Mouse (Mus musculus): ENCODE data around the gene Trib3. TPM values are rescaled to one million over a fixed set of nuclear protein-coding genes. Genes with fewer than 3 reads are reported as not detected.

Gene Trib3
- polyA plus RNA-seq, 1 experiment from 2014 or later, result 2.3 TPM

DNA sequence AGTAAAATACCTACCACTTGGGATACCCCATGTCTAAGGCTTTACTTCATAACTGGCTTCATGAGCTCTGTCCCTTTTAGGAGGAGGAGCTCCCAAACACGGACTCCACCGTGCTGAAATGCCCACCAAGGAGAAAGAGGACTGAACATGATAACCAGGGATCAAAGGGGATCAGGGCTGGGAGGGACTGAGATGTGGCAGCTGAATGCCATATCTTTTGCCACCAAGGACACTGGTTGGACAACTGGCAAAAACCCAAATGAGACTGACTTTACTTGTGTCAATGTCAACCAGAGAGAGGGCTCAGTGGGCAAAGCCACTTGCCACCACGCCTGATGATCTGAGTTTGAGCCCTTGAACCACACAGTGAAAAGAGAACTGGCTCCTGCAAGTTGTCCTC, 19.0 kb downstream of the Trib3 start:
- no peak for DNase-seq (ENCODE audit: extremely low spot score, low spot score)
- Histone ChIP-seq H3K4me3 (no peak overlapping the region), H3K9me3 (no peaks in the 10 kb centered on the region), H3K36me3 (replicated peaks) (peaks cover 99% of the 10 kb centered on the region), H3K27ac (no peak overlapping the region), H3K27me3 (ENCODE audit: poor library complexity, severe bottlenecking) (no peaks in the 10 kb centered on the region), H3K4me1 (no peaks in the 10 kb centered on the region)
- whole genome bisulfite sequencing, result 82% methylated on average over 3 of the region's 3 CpGs

DNA sequence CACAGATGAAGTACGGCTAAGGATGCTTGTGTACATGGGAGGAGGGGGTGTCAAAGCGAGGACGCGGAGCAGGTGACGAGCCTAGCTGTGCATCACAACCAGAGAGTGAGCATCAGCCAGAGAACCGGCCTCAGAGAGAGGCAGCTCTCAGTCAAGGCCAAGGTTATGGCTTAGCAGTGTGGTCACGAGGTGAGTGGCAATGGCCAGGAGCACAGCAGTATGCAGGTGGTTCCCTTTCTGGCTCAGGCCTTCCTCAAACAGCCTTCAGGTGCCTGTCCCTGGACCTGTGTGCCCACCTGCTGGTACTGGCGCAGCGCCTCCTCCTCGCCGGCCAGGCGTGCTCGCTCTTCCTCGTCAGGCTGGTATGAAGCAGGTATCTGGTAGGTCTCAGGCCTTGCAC, 19.9 kb downstream of the Trib3 start:
- Histone ChIP-seq H3K9me3 (no peaks in the 10 kb centered on the region), H3K4me1 (no peaks in the 10 kb centered on the region), H3K27me3 (ENCODE audit: poor library complexity, severe bottlenecking) (no peaks in the 10 kb centered on the region), H3K27ac (no peak overlapping the region), H3K4me3 (no peak overlapping the region), H3K36me3 (replicated peaks) (peaks cover 100% of the 10 kb centered on the region)
- no peak for DNase-seq (ENCODE audit: extremely low spot score, low spot score)
- 96% methylated on average over 14 of the region's 14 CpGs for WGBS

- H3K36me3 ChIP-seq (replicated peaks), result peaks cover 99% of the 10 kb centered on the region
- 91% methylated on average over 6 of the region's 6 CpGs for WGBS
These were observed 21.6 kb downstream of the Trib3 start for GRCm38 (mm10) chr2:152322198-152322597.

GRCm38 (mm10) chr2:152321558-152321957, 22.3 kb downstream of the Trib3 start:
- no peak for DNase-seq (ENCODE audit: extremely low spot score, low spot score)
- Histone ChIP-seq H3K27ac (no peak overlapping the region), H3K4me1 (no peaks in the 10 kb centered on the region), H3K9me3 (no peaks in the 10 kb centered on the region), H3K4me3 (no peak overlapping the region), H3K27me3 (ENCODE audit: poor library complexity, severe bottlenecking) (no peaks in the 10 kb centered on the region), H3K36me3 (replicated peaks) (peaks cover 99% of the 10 kb centered on the region)
- WGBS, result 92% methylated on average over 5 of the region's 5 CpGs

More at GRCm38 (mm10) chr2:152322198-152322597, 21.6 kb downstream of the Trib3 start:
- Histone ChIP-seq H3K4me3 (no peak overlapping the region), H3K9me3 (no peaks in the 10 kb centered on the region), H3K27me3 (ENCODE audit: poor library complexity, severe bottlenecking) (no peaks in the 10 kb centered on the region), H3K27ac (no peak overlapping the region), H3K4me1 (no peaks in the 10 kb centered on the region)
- DNase-seq (ENCODE audit: extremely low spot score, low spot score), result no peak

- H3K27me3 ChIP-seq (ENCODE audit: poor library complexity, severe bottlenecking), result no peaks in the 10 kb centered on the region
- no peak for DNase-seq (ENCODE audit: extremely low spot score, low spot score)
- H3K36me3 ChIP-seq (replicated peaks), result peaks cover 99% of the 10 kb centered on the region
- no peaks in the 10 kb centered on the region for H3K9me3 ChIP-seq
- 89% methylated on average over 6 of the region's 6 CpGs for WGBS
- H3K27ac ChIP-seq, result no peak overlapping the region
- H3K4me3 ChIP-seq, result no peak overlapping the region
- H3K4me1 ChIP-seq, result no peaks in the 10 kb centered on the region
These were observed 26.8 kb downstream of the Trib3 start for GRCm38 (mm10) chr2:152317054-152317453.

DNA sequence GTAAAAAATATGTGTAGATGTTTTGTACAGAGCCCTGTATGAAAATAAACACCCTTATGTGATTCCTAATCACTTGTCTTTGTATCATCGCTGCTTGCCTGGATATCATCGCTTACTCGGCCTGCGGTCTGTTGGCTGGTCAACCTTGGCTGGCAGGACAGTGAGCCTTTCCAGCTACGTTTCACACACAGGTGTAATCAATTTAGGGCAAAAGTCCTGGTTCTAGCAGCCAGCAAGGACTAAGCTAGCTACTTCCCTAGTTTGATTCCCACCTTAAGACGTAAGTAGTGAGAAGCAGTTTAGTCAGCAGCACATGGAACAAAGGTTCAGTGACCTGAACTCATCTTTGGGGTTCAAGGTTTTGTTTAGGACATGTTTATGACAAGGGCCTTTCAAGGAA, 29.9 kb downstream of the Trib3 start:
- WGBS, result 90% methylated on average over 6 of the region's 6 CpGs
- no peak for DNase-seq (ENCODE audit: extremely low spot score, low spot score)
- Histone ChIP-seq H3K4me3 (no peak overlapping the region), H3K27ac (no peak overlapping the region), H3K27me3 (ENCODE audit: poor library complexity, severe bottlenecking) (no peaks in the 10 kb centered on the region), H3K9me3 (no peaks in the 10 kb centered on the region), H3K36me3 (replicated peaks) (peaks cover 99% of the 10 kb centered on the region), H3K4me1 (no peaks in the 10 kb centered on the region)

- Histone ChIP-seq H3K27ac (no peak overlapping the region), H3K36me3 (replicated peaks) (peaks cover 99% of the 10 kb centered on the region), H3K27me3 (ENCODE audit: poor library complexity, severe bottlenecking) (no peaks in the 10 kb centered on the region), H3K4me3 (no peak overlapping the region), H3K9me3 (no peaks in the 10 kb centered on the region), H3K4me1 (no peaks in the 10 kb centered on the region)
- no peak for DNase-seq (ENCODE audit: extremely low spot score, low spot score)
- WGBS, result 89% methylated on average over 7 of the region's 7 CpGs
These were observed 30.8 kb downstream of the Trib3 start for GRCm38 (mm10) chr2:152312996-152313395.

DNA sequence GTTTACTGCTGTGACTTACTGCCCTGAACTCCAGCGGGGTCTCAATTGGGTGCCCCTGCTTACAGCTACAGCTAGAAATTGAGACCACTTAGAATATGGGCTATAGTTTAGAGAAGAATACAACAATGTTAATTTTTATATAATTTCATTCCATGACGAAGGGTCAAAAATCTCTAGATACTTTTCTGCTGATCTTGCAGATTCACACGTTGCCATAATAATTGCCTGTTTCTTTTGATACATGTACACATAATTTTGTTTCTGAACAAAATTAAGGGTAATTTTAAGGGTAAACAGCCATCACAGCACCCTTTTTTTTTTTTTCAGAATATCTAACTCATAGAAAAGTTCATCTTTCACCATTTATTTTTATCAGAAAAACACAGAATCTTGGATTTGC, 36.6 kb downstream of the Trib3 start:
- H3K4me3 ChIP-seq, result no peak overlapping the region
- H3K4me1 ChIP-seq, result peaks cover 5% of the 10 kb centered on the region; the same call in 1 of the 2 replicates
- H3K36me3 ChIP-seq (replicated peaks), result peaks cover 95% of the 10 kb centered on the region
- DNase-seq (ENCODE audit: extremely low spot score, low spot score), result no peak
- no peaks in the 10 kb centered on the region for H3K9me3 ChIP-seq
- no peaks in the 10 kb centered on the region for H3K27me3 ChIP-seq (ENCODE audit: poor library complexity, severe bottlenecking)
- no peak overlapping the region for H3K27ac ChIP-seq
- 94% methylated on average over 3 of the region's 3 CpGs for WGBS

DNA sequence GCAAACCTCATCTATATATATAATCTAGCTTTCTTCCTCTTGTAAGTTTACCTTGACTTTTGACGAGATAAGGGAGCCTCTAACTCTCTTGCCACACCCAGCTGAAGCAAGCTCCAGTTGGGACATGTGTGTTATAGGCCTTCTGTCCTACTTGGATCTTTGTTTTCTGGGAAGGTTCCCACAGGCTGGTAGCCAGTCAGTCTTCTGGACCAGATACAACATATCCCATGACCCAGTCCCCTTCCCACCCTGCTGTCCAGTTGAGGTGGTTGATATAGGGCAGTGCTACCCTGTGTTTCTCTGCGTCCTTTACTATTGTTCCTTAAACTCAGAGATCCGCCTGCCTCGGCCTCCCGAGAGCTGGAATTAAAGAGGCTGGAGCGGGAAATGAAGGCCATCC, 38.4 kb downstream of the Trib3 start:
- no peaks in the 10 kb centered on the region for H3K27me3 ChIP-seq (ENCODE audit: poor library complexity, severe bottlenecking)
- peaks cover 5% of the 10 kb centered on the region; the same call in 1 of the 2 replicates for H3K4me1 ChIP-seq
- no peak for DNase-seq (ENCODE audit: extremely low spot score, low spot score)
- H3K27ac ChIP-seq, result no peak overlapping the region
- WGBS, result 94% methylated on average over 6 of the region's 6 CpGs
- no peak overlapping the region for H3K4me3 ChIP-seq
- peaks cover 84% of the 10 kb centered on the region for H3K36me3 ChIP-seq (replicated peaks)
- no peaks in the 10 kb centered on the region for H3K9me3 ChIP-seq

- no peak for DNase-seq (ENCODE audit: extremely low spot score, low spot score)
- Histone ChIP-seq H3K36me3 (replicated peaks) (peaks cover 67% of the 10 kb centered on the region), H3K4me1 (peaks cover 5% of the 10 kb centered on the region; the same call in 1 of the 2 replicates), H3K27me3 (ENCODE audit: poor library complexity, severe bottlenecking) (no peaks in the 10 kb centered on the region), H3K9me3 (no peaks in the 10 kb centered on the region), H3K4me3 (no peak overlapping the region), H3K27ac (no peak overlapping the region)
- 74% methylated on average over 5 of the region's 5 CpGs for WGBS
These were observed 40.1 kb downstream of the Trib3 start for GRCm38 (mm10) chr2:152303781-152304180.

- Histone ChIP-seq H3K27me3 (ENCODE audit: poor library complexity, severe bottlenecking) (no peaks in the 10 kb centered on the region), H3K27ac (no peak overlapping the region), H3K4me3 (no peak overlapping the region), H3K4me1 (peaks cover 5% of the 10 kb centered on the region; the same call in 1 of the 2 replicates), H3K9me3 (no peaks in the 10 kb centered on the region), H3K36me3 (replicated peaks) (peaks cover 58% of the 10 kb centered on the region)
- WGBS, result 92% methylated on average over 2 of the region's 2 CpGs
- no peak for DNase-seq (ENCODE audit: extremely low spot score, low spot score)
These were observed 41.0 kb downstream of the Trib3 start for GRCm38 (mm10) chr2:152302862-152303261.

DNA sequence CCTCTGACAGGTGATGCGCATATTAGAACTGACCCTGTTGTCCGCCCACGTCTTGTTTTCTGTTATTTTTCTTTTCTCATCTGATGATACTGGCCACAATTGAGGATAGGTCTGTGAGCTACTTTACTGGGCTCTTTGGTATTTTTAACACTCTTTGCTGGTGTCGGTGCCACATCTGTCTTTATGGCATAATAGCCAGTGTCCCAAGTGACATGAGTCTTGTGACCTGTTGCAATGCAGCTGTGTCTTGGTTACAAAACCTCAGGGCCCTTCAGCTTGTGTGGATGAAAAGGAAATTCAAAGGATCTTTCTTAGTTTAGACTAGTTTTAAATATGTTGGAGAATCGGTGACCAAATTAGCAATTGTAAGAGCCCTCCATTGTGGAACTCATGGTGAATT, 49.3 kb downstream of the Trib3 start:
- Histone ChIP-seq H3K27ac (peak overlapping the region; percentile 95; the same call in 1 of the 2 replicates), H3K27me3 (ENCODE audit: poor library complexity, severe bottlenecking) (no peaks in the 10 kb centered on the region), H3K4me1 (peaks cover 20% of the 10 kb centered on the region), H3K9me3 (no peaks in the 10 kb centered on the region), H3K36me3 (replicated peaks) (peaks cover 10% of the 10 kb centered on the region), H3K4me3 (peak overlapping the region; percentile 92)
- WGBS, result 49% methylated on average over 5 of the region's 5 CpGs
- DNase-seq (ENCODE audit: extremely low spot score, low spot score), result no peak

DNA sequence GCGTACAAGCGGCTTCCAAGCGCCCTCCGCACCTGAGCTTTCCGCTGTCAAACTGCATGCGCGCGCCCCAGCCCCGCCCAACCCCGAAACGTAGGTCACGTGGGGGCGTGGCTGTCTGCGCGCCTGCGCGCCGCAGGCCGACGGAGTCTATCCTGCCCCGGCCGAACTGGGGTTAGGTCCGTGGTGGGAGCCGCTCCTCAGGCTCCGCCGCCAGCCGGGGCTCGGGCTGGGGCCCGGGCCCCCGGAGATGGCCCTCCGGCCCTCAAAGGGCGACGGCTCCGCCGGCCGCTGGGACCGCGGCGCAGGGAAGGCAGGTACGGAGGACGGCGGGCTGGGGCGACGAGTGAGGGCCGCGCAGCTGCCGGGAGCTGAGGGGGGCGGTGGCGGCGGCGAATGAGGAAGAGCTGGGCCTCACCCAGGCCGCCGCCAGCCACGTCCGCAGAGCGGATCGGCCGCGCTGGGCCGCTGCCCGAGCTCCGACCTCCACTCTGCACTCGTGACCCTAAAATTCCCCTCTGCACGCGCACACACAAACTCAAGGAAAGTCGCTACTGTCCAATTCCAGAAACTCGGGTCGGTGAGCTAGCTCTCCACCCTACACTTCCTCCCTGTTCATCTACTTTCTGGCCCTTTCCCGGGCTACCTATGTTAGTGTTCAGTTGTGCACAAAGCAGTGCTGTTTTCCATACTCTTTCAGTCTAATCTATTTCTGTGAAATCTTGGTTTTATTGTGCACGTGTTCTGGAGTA, 49.9 kb downstream of the Trib3 start, which contains the start of gene Tbc1d20:
Gene Tbc1d20 (plus strand): TSS at position 102 of the 749 bp plus-strand sequence.
- H3K9me3 ChIP-seq, result no peaks in the 10 kb centered on the region
- H3K4me1 ChIP-seq, result peaks cover 20% of the 10 kb centered on the region
- H3K27ac ChIP-seq, result peak within 1 kb of the TSS; percentile 95
- H3K4me3 ChIP-seq, result peak within 1 kb of the TSS; percentile 92
- WGBS, result under 1% methylated on average over 69 of the region's 70 CpGs
- peak; percentile 90 for DNase-seq (ENCODE audit: extremely low spot score, low spot score)
- no peaks in the 10 kb centered on the region for H3K27me3 ChIP-seq (ENCODE audit: poor library complexity, severe bottlenecking)
- peaks cover 10% of the 10 kb centered on the region for H3K36me3 ChIP-seq (replicated peaks)

All from forebrain, embryonic 10.5 days (tissue).